Mouse (Mus musculus): ENCODE measurements around the gene Rapgef2. TPM values are rescaled to one million over a fixed set of nuclear protein-coding genes. Genes with fewer than 3 reads are reported as not detected.

Rapgef2 gene
- polyA plus RNA-seq, 1 experiment from 2014 or later, result 10.7 TPM

DNA sequence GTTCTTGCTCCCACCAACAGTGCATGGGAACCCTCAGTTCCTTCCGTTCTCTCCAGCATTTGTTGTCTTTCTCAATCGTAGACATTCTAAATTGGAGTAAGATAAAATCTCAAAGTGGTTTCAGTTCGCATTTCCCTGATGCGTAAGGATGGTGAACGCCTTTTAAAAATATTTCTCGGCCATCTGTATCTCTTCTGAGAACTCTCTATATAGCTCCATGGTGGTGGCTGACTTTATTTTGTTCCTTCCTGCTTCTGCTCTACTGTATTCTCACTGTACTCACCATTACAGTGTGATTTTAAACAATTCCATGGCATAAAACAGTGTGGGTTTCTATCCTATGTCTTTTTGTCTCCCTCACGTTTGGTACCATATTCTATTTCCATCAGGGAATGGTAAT, 23.9 kb upstream of the Rapgef2 start:
- no peak overlapping the region for H3K4me3 ChIP-seq (ENCODE audit: low read depth, low read length)
- 75% methylated on average over 7 of the region's 7 CpGs for WGBS
- H3K9ac ChIP-seq (replicated peaks; ENCODE audit: low read depth, low read length), result no peak overlapping the region
- H3K9me3 ChIP-seq (ENCODE audit: control insufficient read depth, low read depth, low read length), result no peaks in the 10 kb centered on the region
- H3K4me1 ChIP-seq (ENCODE audit: control insufficient read depth, insufficient read depth, low read length), result 0 out of 2 replicates have a peak, but pooled peaks cover 3% of the 10 kb centered on the region
- ATAC-seq (ENCODE audit: insufficient number of reproducible peaks, insufficient read depth, low FRiP score, low read depth), result no peak
- no peaks in the 10 kb centered on the region for H3K27me3 ChIP-seq (ENCODE audit: control insufficient read depth, insufficient read depth, low read length)
- no peak overlapping the region for H3K4me2 ChIP-seq (replicated peaks; ENCODE audit: low read depth, low read length)
- no peak overlapping the region for H3K27ac ChIP-seq (ENCODE audit: low read length)
- H3K36me3 ChIP-seq (ENCODE audit: control insufficient read depth, insufficient read depth, low read length), result no peaks in the 10 kb centered on the region

DNA sequence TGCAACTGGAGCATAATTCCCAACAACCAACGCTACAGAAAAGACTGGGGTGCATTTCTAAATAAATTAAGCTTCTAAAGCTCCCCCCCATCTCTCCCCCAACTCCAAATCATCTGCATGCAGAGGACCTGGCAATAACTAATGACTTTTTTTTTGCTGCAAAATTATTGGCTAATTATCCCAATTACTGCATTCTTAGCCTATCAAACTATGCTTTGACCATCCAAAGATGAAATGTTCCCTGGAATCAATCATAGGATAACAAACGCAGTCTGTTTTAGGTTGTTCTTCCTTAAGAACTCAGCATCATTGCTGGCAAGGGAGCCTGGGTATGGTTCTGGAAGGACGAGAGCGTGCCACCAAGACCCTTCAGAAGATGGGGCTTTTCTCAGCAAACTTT, 22.3 kb upstream of the Rapgef2 start:
- H3K36me3 ChIP-seq (ENCODE audit: control insufficient read depth, insufficient read depth, low read length), result no peaks in the 10 kb centered on the region
- H3K27me3 ChIP-seq (ENCODE audit: control insufficient read depth, insufficient read depth, low read length), result no peaks in the 10 kb centered on the region
- no peaks in the 10 kb centered on the region for H3K9me3 ChIP-seq (ENCODE audit: control insufficient read depth, low read depth, low read length)
- H3K9ac ChIP-seq (replicated peaks; ENCODE audit: low read depth, low read length), result no peak overlapping the region
- 0 out of 2 replicates have a peak, but pooled peaks cover 3% of the 10 kb centered on the region for H3K4me1 ChIP-seq (ENCODE audit: control insufficient read depth, insufficient read depth, low read length)
- whole genome bisulfite sequencing, result 90% methylated on average over 4 of the region's 4 CpGs
- no peak for ATAC-seq (ENCODE audit: insufficient number of reproducible peaks, insufficient read depth, low FRiP score, low read depth)
- no peak overlapping the region for H3K4me3 ChIP-seq (ENCODE audit: low read depth, low read length)
- no peak overlapping the region for H3K4me2 ChIP-seq (replicated peaks; ENCODE audit: low read depth, low read length)
- no peak overlapping the region for H3K27ac ChIP-seq (ENCODE audit: low read length)

- no peaks in the 10 kb centered on the region for H3K27me3 ChIP-seq (ENCODE audit: control insufficient read depth, insufficient read depth, low read length)
- H3K4me1 ChIP-seq (ENCODE audit: control insufficient read depth, insufficient read depth, low read length), result no peaks in the 10 kb centered on the region
- no peak overlapping the region for H3K4me2 ChIP-seq (replicated peaks; ENCODE audit: low read depth, low read length)
- H3K9me3 ChIP-seq (ENCODE audit: control insufficient read depth, low read depth, low read length), result no peaks in the 10 kb centered on the region
- H3K36me3 ChIP-seq (ENCODE audit: control insufficient read depth, insufficient read depth, low read length), result no peaks in the 10 kb centered on the region
- H3K27ac ChIP-seq (ENCODE audit: low read length), result no peak overlapping the region
- ATAC-seq (ENCODE audit: insufficient number of reproducible peaks, insufficient read depth, low FRiP score, low read depth), result no peak
- H3K9ac ChIP-seq (replicated peaks; ENCODE audit: low read depth, low read length), result no peak overlapping the region
- no peak overlapping the region for H3K4me3 ChIP-seq (ENCODE audit: low read depth, low read length)
- WGBS, result 83% methylated on average over 15 of the region's 15 CpGs
These were observed 13.1 kb upstream of the Rapgef2 start for GRCm38 (mm10) chr3:79299401-79299800.

DNA sequence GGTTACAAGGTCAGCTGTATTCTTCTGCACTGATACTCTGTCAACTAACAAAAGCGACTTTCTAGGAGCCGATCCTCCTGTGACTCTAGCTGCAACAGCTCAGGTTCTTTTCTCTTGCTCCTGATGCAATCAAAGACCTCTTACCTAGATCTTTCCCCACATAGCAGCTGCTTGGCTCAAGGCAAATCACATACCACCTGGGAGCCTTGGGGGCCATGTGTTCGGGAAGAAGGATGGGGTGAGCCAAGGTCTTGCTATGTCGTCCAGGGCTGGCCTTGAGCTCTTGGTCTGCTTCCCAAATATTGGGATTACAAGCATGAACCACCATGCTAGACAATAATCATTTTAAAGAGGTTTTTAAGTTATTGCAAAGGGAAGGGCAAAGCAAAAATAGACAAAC, 11.0 kb upstream of the Rapgef2 start:
- Histone ChIP-seq H3K9ac (replicated peaks; ENCODE audit: low read depth, low read length) (no peak overlapping the region), H3K27me3 (ENCODE audit: control insufficient read depth, insufficient read depth, low read length) (no peaks in the 10 kb centered on the region), H3K4me2 (replicated peaks; ENCODE audit: low read depth, low read length) (no peak overlapping the region), H3K4me3 (ENCODE audit: low read depth, low read length) (no peak overlapping the region), H3K9me3 (ENCODE audit: control insufficient read depth, low read depth, low read length) (no peaks in the 10 kb centered on the region), H3K4me1 (ENCODE audit: control insufficient read depth, insufficient read depth, low read length) (no peaks in the 10 kb centered on the region), H3K27ac (ENCODE audit: low read length) (no peak overlapping the region), H3K36me3 (ENCODE audit: control insufficient read depth, insufficient read depth, low read length) (no peaks in the 10 kb centered on the region)
- WGBS, result 85% methylated on average over 4 of the region's 4 CpGs
- no peak for ATAC-seq (ENCODE audit: insufficient number of reproducible peaks, insufficient read depth, low FRiP score, low read depth)

GRCm38 (mm10) chr3:79296586-79296985, 10.3 kb upstream of the Rapgef2 start:
- Histone ChIP-seq H3K4me2 (replicated peaks; ENCODE audit: low read depth, low read length) (no peak overlapping the region), H3K36me3 (ENCODE audit: control insufficient read depth, insufficient read depth, low read length) (no peaks in the 10 kb centered on the region), H3K9me3 (ENCODE audit: control insufficient read depth, low read depth, low read length) (no peaks in the 10 kb centered on the region), H3K27me3 (ENCODE audit: control insufficient read depth, insufficient read depth, low read length) (no peaks in the 10 kb centered on the region), H3K4me3 (ENCODE audit: low read depth, low read length) (no peak overlapping the region), H3K4me1 (ENCODE audit: control insufficient read depth, insufficient read depth, low read length) (no peaks in the 10 kb centered on the region), H3K9ac (replicated peaks; ENCODE audit: low read depth, low read length) (no peak overlapping the region), H3K27ac (ENCODE audit: low read length) (no peak overlapping the region)
- WGBS, result 77% methylated on average over 3 of the region's 3 CpGs
- ATAC-seq (ENCODE audit: insufficient number of reproducible peaks, insufficient read depth, low FRiP score, low read depth), result no peak

GRCm38 (mm10) chr3:79296049-79296448, 9.7 kb upstream of the Rapgef2 start:
- Histone ChIP-seq H3K4me1 (ENCODE audit: control insufficient read depth, insufficient read depth, low read length) (no peaks in the 10 kb centered on the region), H3K4me3 (ENCODE audit: low read depth, low read length) (no peak overlapping the region), H3K36me3 (ENCODE audit: control insufficient read depth, insufficient read depth, low read length) (no peaks in the 10 kb centered on the region), H3K27me3 (ENCODE audit: control insufficient read depth, insufficient read depth, low read length) (no peaks in the 10 kb centered on the region), H3K27ac (ENCODE audit: low read length) (no peak overlapping the region), H3K4me2 (replicated peaks; ENCODE audit: low read depth, low read length) (no peak overlapping the region), H3K9me3 (ENCODE audit: control insufficient read depth, low read depth, low read length) (no peaks in the 10 kb centered on the region), H3K9ac (replicated peaks; ENCODE audit: low read depth, low read length) (no peak overlapping the region)
- no peak for ATAC-seq (ENCODE audit: insufficient number of reproducible peaks, insufficient read depth, low FRiP score, low read depth)
- WGBS, result 54% methylated on average over 5 of the region's 5 CpGs

DNA sequence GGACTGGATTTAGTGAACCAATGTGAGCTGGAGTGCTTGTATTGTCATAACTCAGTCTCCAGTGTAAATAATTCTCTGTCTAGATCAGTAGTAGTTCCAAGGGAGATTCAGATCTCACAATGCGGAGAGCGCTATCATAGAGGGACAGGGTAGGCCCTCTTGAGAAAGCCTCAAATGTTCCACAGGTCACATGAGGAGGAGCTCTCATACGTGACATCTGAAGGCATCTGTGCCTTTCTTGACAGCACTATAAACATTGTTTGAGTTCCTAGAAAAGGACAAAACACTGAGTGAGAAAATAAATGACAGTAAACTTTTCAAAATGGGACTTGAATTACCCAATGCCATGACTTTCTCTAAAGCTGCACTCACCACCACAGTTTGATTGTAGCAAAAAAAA, 8.4 kb upstream of the Rapgef2 start:
- H3K4me1 ChIP-seq (ENCODE audit: control insufficient read depth, insufficient read depth, low read length), result no peaks in the 10 kb centered on the region
- no peak for ATAC-seq (ENCODE audit: insufficient number of reproducible peaks, insufficient read depth, low FRiP score, low read depth)
- H3K9me3 ChIP-seq (ENCODE audit: control insufficient read depth, low read depth, low read length), result no peaks in the 10 kb centered on the region
- no peak overlapping the region for H3K4me2 ChIP-seq (replicated peaks; ENCODE audit: low read depth, low read length)
- H3K27me3 ChIP-seq (ENCODE audit: control insufficient read depth, insufficient read depth, low read length), result no peaks in the 10 kb centered on the region
- H3K27ac ChIP-seq (ENCODE audit: low read length), result no peak overlapping the region
- H3K36me3 ChIP-seq (ENCODE audit: control insufficient read depth, insufficient read depth, low read length), result no peaks in the 10 kb centered on the region
- H3K9ac ChIP-seq (replicated peaks; ENCODE audit: low read depth, low read length), result no peak overlapping the region
- H3K4me3 ChIP-seq (ENCODE audit: low read depth, low read length), result no peak overlapping the region
- 82% methylated on average over 3 of the region's 3 CpGs for WGBS

- no peak overlapping the region for H3K9ac ChIP-seq (replicated peaks; ENCODE audit: low read depth, low read length)
- H3K36me3 ChIP-seq (ENCODE audit: control insufficient read depth, insufficient read depth, low read length), result no peaks in the 10 kb centered on the region
- no peaks in the 10 kb centered on the region for H3K27me3 ChIP-seq (ENCODE audit: control insufficient read depth, insufficient read depth, low read length)
- no peaks in the 10 kb centered on the region for H3K9me3 ChIP-seq (ENCODE audit: control insufficient read depth, low read depth, low read length)
- no peak overlapping the region for H3K27ac ChIP-seq (ENCODE audit: low read length)
- 25% methylated on average over 4 of the region's 4 CpGs for WGBS
- H3K4me1 ChIP-seq (ENCODE audit: control insufficient read depth, insufficient read depth, low read length), result no peaks in the 10 kb centered on the region
- H3K4me2 ChIP-seq (replicated peaks; ENCODE audit: low read depth, low read length), result no peak overlapping the region
- H3K4me3 ChIP-seq (ENCODE audit: low read depth, low read length), result no peak overlapping the region
- no peak for ATAC-seq (ENCODE audit: insufficient number of reproducible peaks, insufficient read depth, low FRiP score, low read depth)
These were observed 6.7 kb upstream of the Rapgef2 start for GRCm38 (mm10) chr3:79293023-79293422.

DNA sequence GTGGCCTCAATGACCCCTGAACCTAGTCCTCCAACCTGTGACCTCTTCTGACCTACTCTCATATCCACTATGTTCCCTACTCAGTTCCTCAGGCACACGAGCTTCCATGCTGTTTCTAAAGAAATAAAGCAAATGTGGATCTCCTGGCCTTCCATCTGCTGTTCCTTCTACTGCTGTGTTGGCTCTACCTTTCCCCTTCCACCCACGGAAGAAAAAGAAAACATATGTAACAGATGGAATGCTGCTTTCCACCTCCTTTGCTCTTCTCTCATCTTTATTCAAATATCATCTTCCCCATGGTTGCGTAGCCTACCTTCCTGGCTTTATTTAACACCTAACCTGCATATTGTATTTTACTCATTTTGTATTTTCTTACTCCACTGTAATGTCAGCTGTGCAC, 2.7 kb upstream of the Rapgef2 start:
- peaks cover 14% of the 10 kb centered on the region for H3K4me1 ChIP-seq (ENCODE audit: control insufficient read depth, insufficient read depth, low read length)
- 75% methylated on average over 3 of the region's 3 CpGs for WGBS
- no peak for ATAC-seq (ENCODE audit: insufficient number of reproducible peaks, insufficient read depth, low FRiP score, low read depth)
- H3K27me3 ChIP-seq (ENCODE audit: control insufficient read depth, insufficient read depth, low read length), result no peaks in the 10 kb centered on the region
- H3K9me3 ChIP-seq (ENCODE audit: control insufficient read depth, low read depth, low read length), result no peaks in the 10 kb centered on the region
- no peak overlapping the region for H3K27ac ChIP-seq (ENCODE audit: low read length)
- H3K9ac ChIP-seq (replicated peaks; ENCODE audit: low read depth, low read length), result no peak overlapping the region
- no peaks in the 10 kb centered on the region for H3K36me3 ChIP-seq (ENCODE audit: control insufficient read depth, insufficient read depth, low read length)
- H3K4me2 ChIP-seq (replicated peaks; ENCODE audit: low read depth, low read length), result no peak overlapping the region
- H3K4me3 ChIP-seq (ENCODE audit: low read depth, low read length), result no peak overlapping the region
